Mouse (Mus musculus) NIH3T3 (cell line): Measurements from ENCODE around the gene Gm5800.
"Not testable (repeated sequence)": the region's sequence is repeated elsewhere in the genome, so short reads cannot be mapped to it uniquely, and the experiment has no call there.

Experiments
- DNase-seq: peaks from one replicate; pipeline ENCODE4 v3.0.0-alpha.2; 2012; ENCODE audit warnings: low read depth

Gm5800 gene

GRCm38 (mm10) chr14:51717083-51717482 is at the start of gene Gm5800:
Gm5800 (minus strand) TSS chr14:51717183.
- DNase-seq, result no peak

DNA sequence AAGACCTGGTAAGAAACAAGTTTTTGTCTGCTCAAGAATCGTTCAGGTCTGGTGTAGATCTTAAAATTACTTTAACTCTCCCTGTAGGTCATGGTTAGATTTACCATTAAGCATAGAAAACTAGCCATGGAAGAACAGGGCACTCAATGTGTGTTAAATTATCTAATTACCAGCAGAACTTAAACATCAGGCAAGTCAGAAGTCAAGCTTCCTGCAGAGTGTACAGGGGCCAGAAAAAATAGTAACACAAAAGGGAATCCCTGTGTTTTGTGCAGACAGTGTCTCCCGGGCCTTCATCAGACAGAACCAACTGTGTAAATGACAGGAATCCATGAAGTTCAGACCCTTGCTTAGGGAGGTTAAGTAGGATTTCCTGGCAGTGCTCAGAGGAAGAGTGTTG is 39.0 kb upstream of the Gm5800 start:
- DNase-seq, result no peak

GRCm38 (mm10) chr14:51740347-51741170 is 23.6 kb upstream of the Gm5800 start:
- no peak for DNase-seq

DNA sequence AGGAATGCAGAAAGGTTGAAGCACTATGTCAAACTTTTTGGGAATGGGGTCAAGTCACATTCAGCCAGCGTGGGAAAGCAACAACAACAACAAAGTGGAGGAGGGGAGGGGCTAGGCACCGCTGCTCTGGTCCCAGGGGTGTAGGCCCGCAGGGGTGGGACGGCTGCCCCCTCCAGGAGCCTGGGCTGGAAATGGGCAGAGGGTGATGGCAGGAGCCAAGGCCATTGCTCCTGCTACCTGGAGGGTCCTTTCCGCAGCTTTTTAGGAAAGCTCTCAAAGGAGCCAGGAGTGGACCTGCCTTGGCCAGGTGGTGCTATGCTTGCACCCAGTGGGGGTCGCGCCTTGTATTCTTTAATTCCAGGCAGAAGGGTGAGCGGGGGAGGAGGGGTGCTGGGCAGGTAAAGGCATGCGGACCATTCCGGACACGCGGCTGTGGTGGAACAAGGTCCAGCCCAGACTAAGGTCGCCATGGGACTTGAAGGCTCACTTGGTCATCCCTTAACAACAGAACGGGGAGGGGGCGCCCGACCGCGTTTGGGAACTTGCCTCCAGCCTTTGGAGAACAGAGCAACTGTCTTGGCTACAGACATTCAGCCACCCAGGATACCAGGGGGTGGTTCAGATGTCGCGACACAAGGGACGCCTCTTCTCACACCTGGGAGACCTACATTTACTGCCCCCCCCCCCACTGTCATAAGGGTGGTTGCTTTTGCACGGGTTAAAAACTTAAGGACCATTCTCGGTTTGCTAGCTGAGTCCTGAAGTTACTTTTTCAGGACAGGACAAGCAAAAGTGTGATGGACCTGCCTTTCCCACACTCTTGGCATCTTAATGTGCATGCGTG is 22.4 kb upstream of the Gm5800 start:
- no peak for DNase-seq

- DNase-seq, result no peak
Observed at GRCm38 (mm10) chr14:51738411-51739149, 21.6 kb upstream of the Gm5800 start.

- DNase-seq, result no peak
Observed at GRCm38 (mm10) chr14:51737967-51738366, 21.0 kb upstream of the Gm5800 start.

GRCm38 (mm10) chr14:51695368-51695767 is 21.6 kb downstream of the Gm5800 start, which contains the start of gene Gm17079:
Gm17079 (minus strand) TSS chr14:51695468.
- DNase-seq, result not testable (repeated sequence)

DNA sequence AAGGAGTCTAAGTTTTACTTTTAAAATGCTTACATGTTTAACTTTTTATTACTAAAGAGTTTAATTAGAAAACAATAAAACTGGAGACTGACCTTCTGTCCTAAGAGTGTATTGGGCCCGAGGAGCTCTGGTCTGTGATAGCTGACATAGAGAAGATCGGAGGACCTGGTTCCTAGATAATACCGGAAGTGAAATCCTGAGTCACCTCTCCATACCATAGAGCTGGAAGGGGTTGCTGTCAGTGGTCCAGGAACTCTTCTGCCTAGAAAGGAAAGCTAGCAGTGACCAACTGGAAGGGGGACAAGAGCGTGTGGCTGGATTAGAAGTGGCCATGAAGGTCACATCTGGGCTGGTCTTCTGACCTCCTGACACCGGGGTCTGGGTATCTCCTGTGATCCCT is 39.7 kb downstream of the Gm5800 start:
- DNase-seq, result no peak
